Mouse (Mus musculus) left cerebral cortex, postnatal 14 days (tissue): ENCODE measurements around the gene Sdccag8. TPM values are rescaled to one million over a fixed set of nuclear protein-coding genes. Genes with fewer than 3 reads are reported as not detected.

Experiments used
- DNase-seq, 2 experiments: peaks; one replicate each; pipeline ENCODE4 v3.0.0; 2021 to 2022; ENCODE audit warnings: low spot score in 2 of 2, mixed read lengths in 1 of 2
- intact Hi-C: fragments of 180-260 bp; cut with DNase I; formaldehyde crosslinking; loops from one replicate; pipeline ENCODE4 v1.15.1; 2025
- long read RNA-seq, 2 experiments: library from polyadenylated mRNA; stranded (forward); transcript quantifications; one replicate each; pipeline ENCODE4 v2.0.0; 2021
- total RNA-seq, 2 experiments: library from RNA; stranded (reverse); gene quantifications; 2 replicates each; pipeline ENCODE4 v1.2.3; 2021

Sdccag8 gene
- 10 to 100 TPM; 10.6 to 13.6 TPM for total RNA-seq
- long read RNA-seq, experiment 1, partial matches to known transcripts, result 5 of 19 reads
- long read RNA-seq, experiment 1, other reads (novel, unspliced or antisense), result 10 of 19 reads
- long read RNA-seq, experiment 2, partial matches to known transcripts, result 7 of 17 reads
- long read RNA-seq, experiment 2, other reads (novel, unspliced or antisense), result 8 of 17 reads

- peak; percentile 95 to 96 for DNase-seq
- intact Hi-C loops, result no loop called here
Measured at GRCm38 (mm10) chr1:176814591-176815062, at the start of gene Sdccag8. Sdccag8 (plus strand) TSS chr1:176814660.

- no peak for DNase-seq
- intact Hi-C loops, result no loop called here
Measured at GRCm38 (mm10) chr1:176774533-176774932, 39.9 kb upstream of the Sdccag8 start.

GRCm38 (mm10) chr1:176789326-176789725 is 25.1 kb upstream of the Sdccag8 start:
- DNase-seq, result no peak
- intact Hi-C loops, result no loop called here

GRCm38 (mm10) chr1:176792175-176792574 is 22.3 kb upstream of the Sdccag8 start:
- no peak for DNase-seq
- intact Hi-C loops, result no loop called here

GRCm38 (mm10) chr1:176798673-176799072 is 15.8 kb upstream of the Sdccag8 start:
- no peak for DNase-seq
- intact Hi-C loops, result no loop called here

GRCm38 (mm10) chr1:176800728-176801365 is 13.6 kb upstream of the Sdccag8 start:
- intact Hi-C loops, result no loop called here

GRCm38 (mm10) chr1:176810161-176810560 is 4.3 kb upstream of the Sdccag8 start:
- intact Hi-C loops, result no loop called here
- DNase-seq, result no peak

More at GRCm38 (mm10) chr1:176800728-176801365, 13.6 kb upstream of the Sdccag8 start:
- DNase-seq, result peak; percentile 75 to 86

GRCm38 (mm10) chr1:176811892-176812291 is 2.6 kb upstream of the Sdccag8 start:
- intact Hi-C loops, result no loop called here
- no peak for DNase-seq

GRCm38 (mm10) chr1:176812491-176813291 is 1.8 kb upstream of the Sdccag8 start:
- intact Hi-C loops, result no loop called here
- no peak for DNase-seq

- intact Hi-C loops, result no loop called here
- peak; percentile 77 to 85 for DNase-seq
Measured at GRCm38 (mm10) chr1:176813292-176814035, 996 bp upstream of the Sdccag8 start.

GRCm38 (mm10) chr1:176814036-176814420 is 432 bp upstream of the Sdccag8 start, which contains the start of gene Cep170:
Cep170 (minus strand) TSS chr1:176814067.
- peak; percentile 97 to 98 for DNase-seq
- intact Hi-C loops, result no loop called here

- intact Hi-C loops, result no loop called here
Measured at GRCm38 (mm10) chr1:176816728-176817127, 2.3 kb downstream of the Sdccag8 start.

GRCm38 (mm10) chr1:176818147-176818546 is 3.7 kb downstream of the Sdccag8 start:
- no peak for DNase-seq
- intact Hi-C loops, result no loop called here

More at GRCm38 (mm10) chr1:176816728-176817127, 2.3 kb downstream of the Sdccag8 start:
- DNase-seq, result no peak

GRCm38 (mm10) chr1:176818763-176819162 is 4.3 kb downstream of the Sdccag8 start:
- DNase-seq, result no peak
- intact Hi-C loops, result no loop called here

- intact Hi-C loops, result no loop called here
Measured at GRCm38 (mm10) chr1:176821929-176822328, 7.5 kb downstream of the Sdccag8 start.

GRCm38 (mm10) chr1:176822949-176823348 is 8.5 kb downstream of the Sdccag8 start:
- intact Hi-C loops, result no loop called here
- no peak for DNase-seq

More at GRCm38 (mm10) chr1:176821929-176822328, 7.5 kb downstream of the Sdccag8 start:
- no peak for DNase-seq

GRCm38 (mm10) chr1:176823889-176824288 is 9.4 kb downstream of the Sdccag8 start:
- DNase-seq, result no peak

GRCm38 (mm10) chr1:176824611-176825010 is 10.2 kb downstream of the Sdccag8 start:
- intact Hi-C loops, result no loop called here
- DNase-seq, result no peak

More at GRCm38 (mm10) chr1:176823889-176824288, 9.4 kb downstream of the Sdccag8 start:
- intact Hi-C loops, result no loop called here

- intact Hi-C loops, result no loop called here
Measured at GRCm38 (mm10) chr1:176825084-176825483, 10.6 kb downstream of the Sdccag8 start.

More at GRCm38 (mm10) chr1:176825084-176825483, 10.6 kb downstream of the Sdccag8 start:
- DNase-seq, result no peak
